Mouse (Mus musculus) brown adipose tissue, adult 24 weeks (tissue): ENCODE results near the gene Tbc1d25. TPM values are rescaled to one million over a fixed set of nuclear protein-coding genes. Genes with fewer than 3 reads are reported as not detected.

Experiments
- H3K27ac ChIP-seq: fragments of 200-500 bp; replicated peaks from 2 replicates; pipeline ENCODE4 v1.5.1; 2012; ENCODE audit warnings: low read depth, mild to moderate bottlenecking, low read length
- H3K4me1 ChIP-seq: fragments of 200-500 bp; 2 replicates; pipeline ENCODE4 v1.6.1; 2012; ENCODE audit warnings: low read length, mixed read lengths; ENCODE audit not compliant: control insufficient read depth, insufficient read depth, insufficient read length
- H3K4me3 ChIP-seq: fragments of 200-500 bp; 2 replicates; pipeline ENCODE4 v1.5.1; 2012; ENCODE audit warnings: low read depth, mild to moderate bottlenecking, low read length, moderate library complexity; ENCODE audit not compliant: insufficient read depth
- polyA plus RNA-seq: library from polyadenylated mRNA; stranded (reverse); fragments of >200 nt; gene quantifications from 2 replicates; pipeline ENCODE4 v1.2.4, GENCODE M21; 2012; ENCODE audit not compliant: missing spikeins, insufficient read depth, insufficient read length

Tbc1d25 gene
- 3.2 and 4.2 TPM in 2 replicates for polyA plus RNA-seq

GRCm38 (mm10) chrX:8175504-8176385 lies at the start of gene Tbc1d25:
TSS of gene Tbc1d25 (minus strand) at chrX:8176181.
- peak within 1 kb of the TSS; percentile 76 for H3K27ac ChIP-seq
- H3K4me3 ChIP-seq: peak within 1 kb of the TSS; percentile 90
- no peaks in the 10 kb centered on the region for H3K4me1 ChIP-seq

- Histone ChIP-seq H3K4me1 (no peaks in the 10 kb centered on the region), H3K27ac (no peak overlapping the region), H3K4me3 (no peak overlapping the region)
Measured at GRCm38 (mm10) chrX:8223473-8223872, 47.5 kb upstream of the Tbc1d25 start.

GRCm38 (mm10) chrX:8222678-8223421 lies 46.9 kb upstream of the Tbc1d25 start:
- H3K4me3 ChIP-seq: peak overlapping the region; percentile 34
- H3K27ac ChIP-seq: peak overlapping the region; percentile 97
- no peaks in the 10 kb centered on the region for H3K4me1 ChIP-seq

GRCm38 (mm10) chrX:8222296-8222677 lies 46.3 kb upstream of the Tbc1d25 start:
- Histone ChIP-seq H3K4me1 (no peaks in the 10 kb centered on the region), H3K4me3 (no peak overlapping the region), H3K27ac (0 out of 2 replicates have a peak overlapping the region, but pooled peaks have one; percentile 24)

- no peak overlapping the region for H3K27ac ChIP-seq
- no peaks in the 10 kb centered on the region for H3K4me1 ChIP-seq
- H3K4me3 ChIP-seq: no peak overlapping the region
Measured at GRCm38 (mm10) chrX:8219651-8220050, 43.7 kb upstream of the Tbc1d25 start.

GRCm38 (mm10) chrX:8218114-8218513 lies 42.1 kb upstream of the Tbc1d25 start:
- H3K4me1 ChIP-seq: no peaks in the 10 kb centered on the region
- H3K4me3 ChIP-seq: no peak overlapping the region
- no peak overlapping the region for H3K27ac ChIP-seq

GRCm38 (mm10) chrX:8217383-8217782 lies 41.4 kb upstream of the Tbc1d25 start:
- no peaks in the 10 kb centered on the region for H3K4me1 ChIP-seq
- H3K4me3 ChIP-seq: no peak overlapping the region
- H3K27ac ChIP-seq: no peak overlapping the region

- no peaks in the 10 kb centered on the region for H3K4me1 ChIP-seq
Measured at GRCm38 (mm10) chrX:8211490-8212207, 35.7 kb upstream of the Tbc1d25 start.

GRCm38 (mm10) chrX:8209720-8210119 lies 33.7 kb upstream of the Tbc1d25 start:
- Histone ChIP-seq H3K4me1 (0 out of 2 replicates have a peak, but pooled peaks cover 2% of the 10 kb centered on the region), H3K27ac (no peak overlapping the region), H3K4me3 (no peak overlapping the region)

More at GRCm38 (mm10) chrX:8211490-8212207, 35.7 kb upstream of the Tbc1d25 start:
- Histone ChIP-seq H3K27ac (no peak overlapping the region), H3K4me3 (no peak overlapping the region)

- H3K27ac ChIP-seq: no peak overlapping the region
- 0 out of 2 replicates have a peak, but pooled peaks cover 2% of the 10 kb centered on the region for H3K4me1 ChIP-seq
- no peak overlapping the region; the same call in 1 of the 2 replicates for H3K4me3 ChIP-seq
Measured at GRCm38 (mm10) chrX:8207224-8207623, 31.2 kb upstream of the Tbc1d25 start.

- H3K4me3 ChIP-seq: peak overlapping the region; percentile 95
- H3K4me1 ChIP-seq: 0 out of 2 replicates have a peak, but pooled peaks cover 2% of the 10 kb centered on the region
- H3K27ac ChIP-seq: no peak overlapping the region
Measured at GRCm38 (mm10) chrX:8206694-8207197, 30.8 kb upstream of the Tbc1d25 start.

GRCm38 (mm10) chrX:8206015-8206693 lies 30.2 kb upstream of the Tbc1d25 start, which contains the start of gene Porcn:
TSS of gene Porcn (minus strand) at chrX:8206525.
- H3K4me3 ChIP-seq: peak within 1 kb of the TSS; percentile 95
- no peak within 1 kb of the TSS for H3K27ac ChIP-seq
- H3K4me1 ChIP-seq: 0 out of 2 replicates have a peak, but pooled peaks cover 2% of the 10 kb centered on the region

GRCm38 (mm10) chrX:8205551-8205950 lies 29.6 kb upstream of the Tbc1d25 start:
- Histone ChIP-seq H3K27ac (no peak overlapping the region), H3K4me3 (peak overlapping the region; percentile 95), H3K4me1 (0 out of 2 replicates have a peak, but pooled peaks cover 2% of the 10 kb centered on the region)

- no peak overlapping the region for H3K27ac ChIP-seq
Measured at GRCm38 (mm10) chrX:8205088-8205487, 29.1 kb upstream of the Tbc1d25 start.

More at GRCm38 (mm10) chrX:8205088-8205487, 29.1 kb upstream of the Tbc1d25 start:
- Histone ChIP-seq H3K4me3 (no peak overlapping the region), H3K4me1 (0 out of 2 replicates have a peak, but pooled peaks cover 2% of the 10 kb centered on the region)
